Mouse (Mus musculus) embryonic facial prominence, embryonic 15.5 days (tissue): ENCODE measurements around the gene Lrrk2. TPM values are rescaled to one million over a fixed set of nuclear protein-coding genes. Genes with fewer than 3 reads are reported as not detected.

ENCODE experiments used
- ATAC-seq: fragments of 200-750 bp; cut with Nextera tagmentation; 2 replicates; pipeline ENCODE4 v1.8.0; 2017; ENCODE audit warnings: low read depth, moderate TSS enrichment; ENCODE audit not compliant: insufficient number of reproducible peaks, low FRiP score, low TSS enrichment
- H3K27ac ChIP-seq: fragments of 300-500 bp; sonication (generic); replicated peaks from 2 replicates; pipeline ENCODE4 v1.5.1; 2015; ENCODE audit warnings: mild to moderate bottlenecking, inconsistent platforms
- H3K27me3 ChIP-seq: fragments of 300-500 bp; sonication (generic); 2 replicates; pipeline ENCODE4 v1.6.1; 2015; ENCODE audit warnings: inconsistent platforms
- H3K36me3 ChIP-seq: fragments of 300-500 bp; sonication (generic); 2 replicates; pipeline ENCODE4 v1.6.1; 2015; ENCODE audit warnings: mild to moderate bottlenecking, inconsistent platforms
- H3K4me1 ChIP-seq: fragments of 300-500 bp; sonication (generic); 2 replicates; pipeline ENCODE4 v1.6.1; 2015; ENCODE audit warnings: inconsistent platforms
- H3K4me2 ChIP-seq: fragments of 300-500 bp; sonication (generic); replicated peaks from 2 replicates; pipeline ENCODE4 v1.6.1; 2015; ENCODE audit warnings: mild to moderate bottlenecking, inconsistent platforms
- H3K4me3 ChIP-seq: fragments of 300-500 bp; sonication (generic); replicated peaks from 2 replicates; pipeline ENCODE4 v1.5.1; 2015; ENCODE audit warnings: mild to moderate bottlenecking, inconsistent platforms
- H3K9ac ChIP-seq: fragments of 300-500 bp; sonication (generic); 2 replicates; pipeline ENCODE4 v1.6.1; 2015; ENCODE audit warnings: inconsistent platforms
- H3K9me3 ChIP-seq: fragments of 300-500 bp; sonication (generic); replicated peaks from 2 replicates; pipeline ENCODE4 v1.6.1; 2016; ENCODE audit warnings: inconsistent platforms
- WGBS: fragments of 180-500 bp; shearing (Covaris S2); methylation state at CpG from one replicate; pipeline ENCODE4 v1.1.7; 2015; 5-methylcytosine and 5-hydroxymethylcytosine counted together
- polyA plus RNA-seq: library from polyadenylated mRNA; unstranded; fragments of >200 nt; fragmentation: Nextera tagmentation; extraction: Ambion mirVana; gene quantifications from 2 replicates; pipeline ENCODE4 v1.2.1, GENCODE M21; 2015

Lrrk2 gene
- polyA plus RNA-seq, 1 experiment from 2014 or later: 5.7 TPM

DNA sequence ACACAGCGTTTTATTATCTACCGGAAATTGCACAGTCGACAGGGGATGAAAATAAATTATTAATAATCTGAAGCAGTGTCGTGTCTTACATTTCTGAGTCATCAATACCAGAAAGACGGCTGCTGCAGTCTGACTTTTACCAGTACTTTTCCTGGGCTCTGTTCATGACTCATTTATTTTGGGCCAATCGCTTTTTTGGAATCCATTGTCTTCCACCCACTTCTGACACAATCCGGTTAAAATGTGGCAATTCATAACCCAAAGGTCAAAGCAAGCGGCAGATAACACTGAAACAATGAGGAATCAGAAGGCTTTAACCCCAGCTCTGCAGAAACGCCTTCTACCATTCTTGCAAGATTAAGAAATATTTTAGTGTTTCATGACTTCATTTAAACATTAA is 17.7 kb downstream of the Lrrk2 start:
- H3K4me2 ChIP-seq: no peak overlapping the region
- WGBS: 86% methylated on average over 9 of the region's 9 CpGs
- H3K4me1 ChIP-seq: no peaks in the 10 kb centered on the region
- H3K9me3 ChIP-seq: no peaks in the 10 kb centered on the region
- H3K27ac ChIP-seq: no peak overlapping the region
- H3K27me3 ChIP-seq: no peaks in the 10 kb centered on the region
- ATAC-seq: no peak
- 0 out of 2 replicates have a peak, but pooled peaks cover 6% of the 10 kb centered on the region for H3K36me3 ChIP-seq
- H3K9ac ChIP-seq: no peak overlapping the region
- no peak overlapping the region for H3K4me3 ChIP-seq

DNA sequence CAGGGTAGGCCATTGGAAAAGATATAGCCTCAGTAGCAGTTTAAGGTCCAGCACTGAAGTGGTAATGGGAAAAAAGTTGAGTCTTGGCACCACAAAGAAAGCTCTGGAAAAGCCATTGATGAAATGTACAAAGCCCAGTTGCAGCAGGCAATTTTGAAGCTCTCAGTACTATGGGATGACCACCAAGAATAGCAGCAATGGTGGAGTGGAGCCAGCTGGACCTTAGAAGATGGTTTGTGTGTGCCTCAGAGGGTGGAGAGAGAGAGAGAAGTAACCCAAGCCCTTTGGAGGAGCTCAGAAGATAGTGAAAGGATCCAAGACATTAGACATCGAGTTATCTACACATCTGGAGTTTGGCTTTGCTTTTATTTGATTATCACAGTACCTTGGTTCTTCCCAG is 20.1 kb downstream of the Lrrk2 start:
- Histone ChIP-seq H3K9ac (no peak overlapping the region), H3K36me3 (0 out of 2 replicates have a peak, but pooled peaks cover 12% of the 10 kb centered on the region), H3K27ac (no peak overlapping the region), H3K4me2 (no peak overlapping the region), H3K27me3 (no peaks in the 10 kb centered on the region), H3K4me3 (no peak overlapping the region), H3K4me1 (no peaks in the 10 kb centered on the region), H3K9me3 (no peaks in the 10 kb centered on the region)
- WGBS: 72% methylated on average over 1 of the region's 1 CpGs
- no peak for ATAC-seq

DNA sequence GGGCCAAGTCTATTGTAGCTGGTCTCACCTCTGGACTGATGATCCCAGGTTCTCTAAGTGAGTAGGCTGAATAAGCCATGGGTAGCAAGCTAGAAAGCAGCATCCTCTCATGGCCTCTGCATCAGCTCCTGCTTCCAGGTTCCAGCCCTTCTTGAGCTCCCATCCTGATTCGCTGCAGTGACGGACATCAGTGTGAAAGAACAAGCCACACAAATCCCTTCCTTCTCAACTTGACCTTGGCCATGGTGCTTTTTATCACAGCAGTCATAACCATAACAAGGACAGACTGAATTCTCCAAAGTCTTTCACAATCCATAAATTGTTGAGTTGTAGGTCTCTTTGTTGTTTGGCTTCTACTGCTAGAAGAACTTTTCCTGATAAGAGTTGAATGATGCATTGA is 20.9 kb downstream of the Lrrk2 start:
- H3K27ac ChIP-seq: no peak overlapping the region
- H3K4me2 ChIP-seq: no peak overlapping the region
- 98% methylated on average over 2 of the region's 2 CpGs for WGBS
- H3K9me3 ChIP-seq: no peaks in the 10 kb centered on the region
- 0 out of 2 replicates have a peak, but pooled peaks cover 11% of the 10 kb centered on the region for H3K36me3 ChIP-seq
- no peaks in the 10 kb centered on the region for H3K4me1 ChIP-seq
- H3K9ac ChIP-seq: no peak overlapping the region
- no peak overlapping the region for H3K4me3 ChIP-seq
- ATAC-seq: no peak
- H3K27me3 ChIP-seq: no peaks in the 10 kb centered on the region

DNA sequence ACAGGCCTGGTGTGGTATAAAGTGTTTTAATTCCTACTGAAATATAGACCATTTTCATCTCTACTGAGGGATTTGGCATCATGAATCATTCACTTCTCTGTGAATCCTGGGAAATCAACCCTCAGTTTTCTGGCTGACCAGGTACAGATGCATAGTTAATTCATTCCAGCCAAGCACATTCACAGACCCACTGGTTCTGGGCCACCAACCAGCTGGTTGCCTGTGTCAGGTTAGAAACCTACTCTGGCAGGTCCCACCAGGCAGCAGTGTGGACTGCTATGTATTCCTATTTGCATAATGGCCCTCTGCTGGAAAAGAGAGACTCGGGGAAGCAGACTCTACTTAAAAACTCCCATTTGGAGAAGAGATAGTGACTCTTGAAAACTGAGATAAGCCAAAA is 27.9 kb downstream of the Lrrk2 start:
- 44% methylated on average over 1 of the region's 1 CpGs for WGBS
- H3K4me3 ChIP-seq: no peak overlapping the region
- no peak overlapping the region for H3K9ac ChIP-seq
- no peak for ATAC-seq
- H3K4me1 ChIP-seq: peaks cover 8% of the 10 kb centered on the region
- H3K36me3 ChIP-seq: peaks cover 10% of the 10 kb centered on the region; the same call in 1 of the 2 replicates
- no peaks in the 10 kb centered on the region for H3K27me3 ChIP-seq
- no peak overlapping the region for H3K4me2 ChIP-seq
- H3K27ac ChIP-seq: no peak overlapping the region
- H3K9me3 ChIP-seq: no peaks in the 10 kb centered on the region

DNA sequence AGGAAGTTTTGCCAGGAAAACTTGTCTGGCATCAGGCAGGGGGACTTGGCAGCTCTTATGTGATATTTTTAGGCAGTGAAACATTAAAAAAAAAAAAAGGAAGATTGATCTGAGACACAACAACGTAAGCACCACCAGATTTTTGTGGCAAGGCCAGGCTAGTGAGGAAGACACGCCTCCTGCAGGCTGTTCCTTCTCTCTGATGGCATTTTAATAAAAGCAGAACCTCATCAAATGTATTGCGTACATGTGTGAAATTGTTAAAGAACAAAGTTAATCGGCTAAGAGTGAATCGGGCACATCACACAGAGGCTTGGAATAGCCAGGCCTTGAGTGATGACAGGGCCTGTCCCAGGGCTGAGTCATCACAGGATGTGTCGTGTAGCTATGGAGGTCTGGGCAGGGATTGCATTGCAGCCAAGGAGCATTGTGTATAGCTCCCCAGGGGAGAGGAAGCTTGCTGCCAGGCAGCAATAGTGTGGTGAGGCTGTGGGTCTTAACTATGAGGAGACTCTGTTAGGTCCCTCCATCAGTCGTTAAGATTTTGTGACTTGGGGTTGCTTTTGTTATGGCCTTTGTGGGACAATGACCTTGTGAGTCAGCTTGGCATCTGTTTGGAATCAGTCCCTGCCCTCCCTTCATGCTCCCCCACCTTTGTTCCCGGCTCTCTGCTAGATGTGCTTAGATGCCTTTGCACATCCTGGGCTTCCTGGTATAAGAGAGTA is 30.2 kb downstream of the Lrrk2 start:
- H3K9me3 ChIP-seq: no peaks in the 10 kb centered on the region
- H3K4me3 ChIP-seq: no peak overlapping the region
- peak overlapping the region; percentile 78 for H3K27ac ChIP-seq
- H3K4me1 ChIP-seq: peaks cover 8% of the 10 kb centered on the region
- no peak overlapping the region for H3K4me2 ChIP-seq
- peaks cover 10% of the 10 kb centered on the region; the same call in 1 of the 2 replicates for H3K36me3 ChIP-seq
- no peak overlapping the region for H3K9ac ChIP-seq
- no peaks in the 10 kb centered on the region for H3K27me3 ChIP-seq
- ATAC-seq: peak; percentile 76; the same call in 1 of the 2 replicates
- WGBS: 28% methylated on average over 8 of the region's 8 CpGs

DNA sequence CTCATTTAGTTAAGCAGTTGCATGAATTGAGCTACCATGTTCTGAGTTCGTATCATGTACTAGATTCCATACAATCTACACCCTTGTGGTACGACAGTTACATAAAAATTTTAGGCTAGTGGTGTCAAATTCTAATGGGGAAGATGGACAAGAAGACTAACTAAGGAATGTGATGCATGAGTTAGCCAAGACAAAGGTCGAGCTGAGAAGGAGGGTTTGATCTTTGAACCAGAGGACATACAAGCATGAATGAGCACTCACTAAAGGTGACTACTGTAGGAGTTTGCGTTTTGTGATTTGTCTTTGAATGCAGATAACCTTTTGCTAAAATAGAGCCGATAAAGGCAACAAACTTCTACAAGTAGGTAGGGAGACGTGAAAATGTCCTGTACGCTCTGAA is 31.1 kb downstream of the Lrrk2 start:
- Histone ChIP-seq H3K36me3 (peaks cover 10% of the 10 kb centered on the region; the same call in 1 of the 2 replicates), H3K4me1 (peaks cover 8% of the 10 kb centered on the region), H3K27me3 (no peaks in the 10 kb centered on the region), H3K27ac (no peak overlapping the region), H3K9ac (no peak overlapping the region), H3K4me3 (no peak overlapping the region), H3K4me2 (no peak overlapping the region), H3K9me3 (no peaks in the 10 kb centered on the region)
- 89% methylated on average over 7 of the region's 7 CpGs for WGBS
- no peak for ATAC-seq

DNA sequence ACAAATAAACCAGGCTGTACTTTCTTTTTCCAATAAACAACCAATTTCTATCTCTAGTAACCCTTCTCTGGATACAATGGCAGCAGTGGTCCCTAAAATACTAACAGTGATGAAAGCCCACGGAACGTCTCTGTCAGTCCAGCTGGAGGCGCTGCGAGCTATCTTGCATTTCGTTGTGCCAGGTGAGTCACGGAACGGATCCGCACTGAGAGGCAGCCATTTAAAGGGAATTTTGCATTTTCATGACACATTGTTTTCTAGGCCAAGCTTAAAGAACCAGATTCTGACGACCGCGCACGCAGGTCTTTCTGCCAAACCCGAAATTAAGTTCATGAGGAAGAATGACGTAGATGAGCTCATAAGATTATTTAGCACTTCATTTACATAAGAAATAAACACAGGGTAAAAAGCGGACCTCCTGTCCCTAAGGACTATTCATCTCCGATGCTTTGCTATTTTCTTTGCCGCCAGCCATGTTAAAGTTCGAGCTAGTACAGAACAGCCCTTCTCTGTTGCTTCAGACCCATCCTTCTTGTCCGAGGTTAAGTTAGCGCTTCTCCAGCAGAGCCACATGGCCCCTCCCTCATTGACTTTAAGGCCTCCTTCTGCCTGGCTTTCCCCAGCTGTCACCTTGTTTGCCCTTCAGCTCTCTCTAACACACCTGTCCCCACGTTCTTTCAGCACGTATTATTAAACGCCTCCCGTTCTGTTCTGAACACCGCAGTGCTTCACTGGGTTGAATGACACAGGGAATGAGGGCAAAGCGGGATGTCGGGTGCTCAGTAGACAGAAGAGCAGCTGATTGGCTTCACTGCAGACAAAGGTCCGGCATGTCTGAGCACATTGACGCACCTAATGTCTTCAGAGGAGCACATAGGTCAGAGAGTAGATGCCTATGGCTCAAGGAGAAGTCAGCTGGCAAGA is 36.5 kb downstream of the Lrrk2 start:
- Histone ChIP-seq H3K4me2 (peak overlapping the region; percentile 39), H3K4me3 (peak overlapping the region; percentile 19), H3K4me1 (no peaks in the 10 kb centered on the region), H3K27me3 (no peaks in the 10 kb centered on the region), H3K36me3 (0 out of 2 replicates have a peak, but pooled peaks cover 7% of the 10 kb centered on the region), H3K9ac (no peak overlapping the region), H3K9me3 (no peaks in the 10 kb centered on the region), H3K27ac (no peak overlapping the region)
- 39% methylated on average over 29 of the region's 29 CpGs for WGBS
- ATAC-seq: no peak

DNA sequence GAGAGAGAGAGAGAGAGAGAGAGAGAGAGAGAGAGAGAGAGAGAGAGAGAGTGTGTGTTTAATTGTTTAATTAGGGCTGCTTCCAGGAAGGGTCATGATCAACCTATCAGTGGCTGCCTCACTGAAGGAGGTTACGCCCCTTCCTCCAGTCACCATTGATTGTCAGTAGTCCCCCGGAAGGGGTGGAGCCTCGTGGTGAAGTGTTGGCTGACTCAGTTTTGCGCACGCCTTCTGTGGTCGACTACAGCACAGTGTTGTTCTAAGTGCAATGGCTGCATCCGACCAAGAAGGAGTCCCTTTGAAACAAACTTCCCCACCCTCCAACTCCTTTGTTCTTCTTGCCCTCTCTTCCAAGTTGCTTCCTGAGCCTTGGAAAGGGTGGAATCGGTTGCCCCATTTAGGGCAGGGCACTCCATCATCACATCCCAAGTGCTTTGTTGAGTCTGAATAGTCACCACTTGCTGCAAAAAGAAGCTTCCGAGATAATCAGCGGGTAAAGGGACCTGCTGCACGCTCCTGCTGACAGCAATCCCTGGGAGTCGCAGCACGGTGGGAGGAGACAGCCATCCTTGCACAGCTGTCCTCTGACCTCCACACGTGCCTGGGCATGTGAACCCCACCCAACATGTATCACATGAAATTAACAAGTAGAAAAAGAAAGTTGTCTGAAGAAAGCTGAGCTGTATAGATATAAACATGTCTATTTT is 62.4 kb downstream of the Lrrk2 start:
- H3K36me3 ChIP-seq: peaks cover 10% of the 10 kb centered on the region; the same call in 1 of the 2 replicates
- no peaks in the 10 kb centered on the region for H3K9me3 ChIP-seq
- no peaks in the 10 kb centered on the region for H3K27me3 ChIP-seq
- no peak overlapping the region for H3K4me3 ChIP-seq
- no peak overlapping the region for H3K27ac ChIP-seq
- no peak for ATAC-seq
- WGBS: 72% methylated on average over 14 of the region's 14 CpGs
- no peaks in the 10 kb centered on the region for H3K4me1 ChIP-seq
- no peak overlapping the region for H3K9ac ChIP-seq
- no peak overlapping the region for H3K4me2 ChIP-seq

DNA sequence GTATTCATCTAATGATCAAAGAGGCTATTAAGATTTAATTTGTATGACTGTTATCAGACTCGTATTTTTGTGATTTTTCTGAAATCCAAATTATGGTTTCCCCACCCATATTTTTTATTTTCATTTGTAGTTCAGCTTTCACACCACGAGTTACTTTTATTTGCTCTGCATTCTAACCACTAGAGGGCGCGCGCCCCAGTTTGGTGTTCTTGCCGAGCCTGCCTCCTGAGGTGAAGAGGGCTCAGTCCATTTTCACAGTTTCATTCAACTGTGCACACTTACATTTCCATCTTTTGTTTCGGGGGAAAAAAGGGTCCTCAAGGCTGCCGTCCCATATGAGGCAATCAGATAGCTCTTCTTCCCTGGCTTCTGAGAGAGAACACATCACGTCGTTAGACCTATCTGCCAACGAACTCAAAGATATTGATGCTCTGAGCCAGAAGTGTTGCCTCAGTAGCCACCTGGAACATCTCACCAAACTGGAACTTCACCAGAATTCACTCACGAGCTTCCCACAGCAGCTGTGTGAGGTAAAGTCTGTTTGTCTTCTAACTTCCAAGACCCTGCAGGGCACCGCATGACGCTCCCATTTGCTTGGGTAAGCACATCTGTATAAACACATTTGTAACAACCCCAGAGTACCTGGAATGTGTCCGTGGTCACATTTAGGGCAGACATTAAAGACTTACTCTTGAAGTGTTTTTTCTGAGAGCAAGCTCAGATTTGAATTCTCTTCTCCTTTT is 64.0 kb downstream of the Lrrk2 start:
- H3K9me3 ChIP-seq: no peaks in the 10 kb centered on the region
- no peak for ATAC-seq
- no peak overlapping the region for H3K4me2 ChIP-seq
- H3K4me1 ChIP-seq: no peaks in the 10 kb centered on the region
- no peaks in the 10 kb centered on the region for H3K27me3 ChIP-seq
- H3K27ac ChIP-seq: no peak overlapping the region
- H3K4me3 ChIP-seq: no peak overlapping the region
- WGBS: 45% methylated on average over 15 of the region's 15 CpGs
- peaks cover 10% of the 10 kb centered on the region; the same call in 1 of the 2 replicates for H3K36me3 ChIP-seq
- H3K9ac ChIP-seq: no peak overlapping the region

DNA sequence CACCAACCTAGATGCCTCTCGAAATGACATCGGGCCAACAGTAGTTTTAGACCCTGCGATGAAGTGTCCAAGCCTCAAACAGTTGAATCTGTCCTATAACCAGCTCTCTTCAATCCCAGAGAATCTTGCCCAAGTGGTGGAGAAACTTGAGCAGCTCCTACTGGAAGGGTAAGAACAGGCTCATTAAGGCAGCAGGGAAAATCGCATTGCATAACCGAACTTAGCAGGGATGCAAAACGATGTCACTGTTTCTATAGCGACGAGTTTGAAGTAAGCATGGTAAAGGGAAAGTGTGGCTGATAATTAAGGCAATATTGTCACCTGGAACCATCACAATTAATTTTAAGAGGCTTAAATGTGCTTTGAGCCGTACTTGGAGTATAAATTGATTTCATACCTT is 65.8 kb downstream of the Lrrk2 start:
- Histone ChIP-seq H3K4me3 (no peak overlapping the region), H3K9ac (no peak overlapping the region), H3K36me3 (peaks cover 10% of the 10 kb centered on the region; the same call in 1 of the 2 replicates), H3K9me3 (no peaks in the 10 kb centered on the region), H3K27ac (no peak overlapping the region), H3K27me3 (no peaks in the 10 kb centered on the region), H3K4me1 (no peaks in the 10 kb centered on the region), H3K4me2 (no peak overlapping the region)
- ATAC-seq: no peak
- WGBS: 80% methylated on average over 9 of the region's 9 CpGs
